Mouse (Mus musculus) bone marrow macrophage, adult 2 months (primary cell): ENCODE data around the gene Ak2.

Experiments used
- CTCF ChIP-seq: IDR thresholded peaks from 2 replicates; pipeline ENCODE4 v1.5.1; 2012; ENCODE audit warnings: low read depth, mild to moderate bottlenecking, low read length, moderate library complexity
- POLR2A ChIP-seq: IDR thresholded peaks from 2 replicates; pipeline ENCODE4 v1.6.1; 2012; ENCODE audit warnings: mild to moderate bottlenecking, low read depth, low read length, borderline replicate concordance

GRCm38 (mm10) chr4:129008006-129008519 lies 16.3 kb downstream of the Ak2 start:
- TF ChIP-seq CTCF: no peak
- no peak for TF ChIP-seq POLR2A
